Mouse (Mus musculus): ENCODE measurements around the gene Klf13.

Klf13 gene

GRCm38 (mm10) chr7:63905190-63905589, 33.5 kb downstream of the Klf13 start:
- DNase-seq, result peak; percentile 99

GRCm38 (mm10) chr7:63903635-63904380, 34.9 kb downstream of the Klf13 start:
- peak; percentile 94 for DNase-seq

DNA sequence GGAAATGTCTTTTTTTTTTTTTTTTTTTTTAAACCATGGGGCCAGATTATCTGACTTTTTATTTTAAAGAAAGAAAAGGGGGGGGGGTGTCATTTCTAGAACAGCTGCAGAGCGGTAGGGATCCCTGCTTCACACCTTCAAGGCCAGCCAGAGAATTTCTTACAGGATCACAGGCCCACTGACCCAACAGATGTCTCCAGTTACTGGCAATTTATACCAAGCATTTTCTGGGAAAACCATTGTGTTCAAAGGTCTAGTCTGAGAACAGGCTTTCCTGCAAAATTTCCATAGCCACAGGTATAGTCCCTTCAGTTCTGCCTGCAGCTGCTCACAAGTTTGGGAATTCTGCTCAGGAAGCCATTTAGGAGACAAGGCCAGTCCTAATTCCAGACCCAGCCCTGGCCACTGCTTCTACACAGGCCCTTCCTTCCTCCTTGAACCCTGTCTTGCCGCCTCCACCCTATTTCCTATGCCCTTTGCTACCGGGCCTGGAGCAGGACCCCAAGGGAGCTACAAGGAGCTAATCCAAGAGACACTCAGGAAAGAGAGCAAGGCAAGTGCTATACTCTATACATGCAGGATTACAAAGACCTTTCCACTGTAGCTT, 36.0 kb downstream of the Klf13 start:
- DNase-seq, result peak; percentile 97

DNA sequence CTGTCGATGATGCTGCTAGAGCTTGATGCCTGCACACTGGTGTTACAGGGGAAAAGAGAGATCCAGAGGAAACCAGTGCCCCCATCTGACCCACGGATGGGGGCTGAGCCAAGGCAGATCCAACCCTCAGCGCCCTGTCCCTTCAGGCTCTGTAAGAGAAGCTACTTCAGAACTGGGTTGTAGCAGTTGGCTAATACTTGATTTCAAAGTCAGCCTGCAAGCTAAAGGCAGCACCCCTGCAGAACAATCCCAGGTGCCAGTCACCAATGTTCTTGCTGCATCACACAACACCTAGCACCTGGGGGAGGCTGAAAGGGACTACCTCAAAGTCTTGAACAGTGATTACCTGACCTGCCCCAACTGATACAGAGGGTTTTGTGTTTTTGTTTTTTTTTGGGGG, 36.8 kb downstream of the Klf13 start:
- peak; percentile 93 for DNase-seq

DNA sequence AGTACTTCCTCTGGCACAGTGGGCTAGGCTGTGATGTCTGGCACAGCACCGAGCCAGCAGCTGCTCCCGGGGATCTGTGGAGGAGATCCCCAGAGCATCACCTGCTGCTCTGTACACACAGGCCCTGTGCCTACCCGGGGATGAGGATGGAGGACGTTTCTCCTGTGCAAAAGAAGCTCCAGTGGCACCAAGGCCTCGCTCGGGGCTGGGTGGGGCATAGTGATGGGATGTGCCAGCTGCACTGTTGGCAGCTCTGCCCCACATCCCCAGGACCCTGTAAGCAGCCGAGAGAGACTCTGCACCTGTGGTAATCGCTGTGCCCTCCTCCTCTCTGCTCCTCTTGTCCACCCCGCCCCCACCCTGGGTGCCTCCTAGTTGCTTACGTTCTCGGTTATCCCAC, 37.4 kb downstream of the Klf13 start:
- DNase-seq, result peak; percentile 96

DNA sequence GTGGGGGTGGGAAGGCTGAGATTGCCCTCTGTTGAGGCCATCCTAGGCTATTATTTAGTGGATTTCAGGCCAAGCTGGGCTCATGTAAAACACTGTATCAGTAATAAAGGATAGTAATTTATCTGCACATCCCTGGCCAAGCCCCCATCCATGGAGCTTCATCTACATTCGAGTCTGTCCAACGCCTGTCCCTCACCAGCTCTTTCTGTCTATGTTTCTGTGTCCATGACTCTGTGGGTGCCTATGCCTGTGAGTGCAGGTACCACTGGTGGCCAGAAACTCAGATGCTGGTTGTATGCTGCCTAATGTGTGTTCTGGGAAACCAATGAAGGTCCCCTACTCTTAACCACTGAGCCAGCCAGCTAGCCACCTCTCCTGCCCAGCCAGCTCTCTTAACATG, 38.3 kb downstream of the Klf13 start:
- DNase-seq, result peak; percentile 91

- peak; percentile 84 for DNase-seq
Measured at GRCm38 (mm10) chr7:63899925-63900324, 38.8 kb downstream of the Klf13 start.

DNA sequence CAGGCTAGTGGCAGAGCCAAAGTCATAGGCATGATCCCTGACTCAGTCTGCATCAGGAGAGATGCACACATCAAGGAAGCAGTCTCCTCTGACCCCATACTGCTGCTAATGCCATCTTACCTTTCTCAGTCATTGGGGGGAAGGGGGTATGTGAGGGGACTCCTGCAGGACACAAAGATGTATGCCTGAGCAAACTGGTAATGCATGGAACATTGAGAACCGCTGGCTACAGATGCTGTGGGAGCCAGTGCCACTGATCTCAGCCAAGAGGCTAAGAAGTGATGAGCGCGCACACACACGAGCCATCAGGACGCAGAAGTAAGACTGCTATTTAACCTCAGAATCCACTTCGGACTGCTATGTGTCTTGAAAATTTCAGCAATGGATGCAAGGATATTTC, 40.5 kb downstream of the Klf13 start:
- DNase-seq, result peak; percentile 91

DNA sequence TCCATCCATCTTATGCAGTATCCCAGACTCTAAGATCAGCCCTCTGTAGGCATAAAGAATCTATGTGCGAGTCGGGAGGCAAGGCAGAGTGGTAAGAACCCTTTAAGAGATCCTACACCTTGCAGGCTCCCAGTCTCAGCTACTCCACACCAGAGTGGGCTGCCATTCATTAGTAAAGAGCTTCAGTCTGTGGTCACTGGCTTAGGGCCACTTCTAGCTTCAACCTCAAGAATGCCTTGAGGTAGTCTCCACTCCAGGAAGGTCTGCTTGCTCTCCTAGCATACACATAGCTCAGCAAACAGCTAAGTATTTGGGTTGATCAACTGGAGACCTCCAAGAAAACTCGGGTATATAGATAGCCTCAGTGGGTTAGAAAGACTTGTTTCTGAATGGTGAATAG, 41.1 kb downstream of the Klf13 start:
- DNase-seq, result no peak

DNA sequence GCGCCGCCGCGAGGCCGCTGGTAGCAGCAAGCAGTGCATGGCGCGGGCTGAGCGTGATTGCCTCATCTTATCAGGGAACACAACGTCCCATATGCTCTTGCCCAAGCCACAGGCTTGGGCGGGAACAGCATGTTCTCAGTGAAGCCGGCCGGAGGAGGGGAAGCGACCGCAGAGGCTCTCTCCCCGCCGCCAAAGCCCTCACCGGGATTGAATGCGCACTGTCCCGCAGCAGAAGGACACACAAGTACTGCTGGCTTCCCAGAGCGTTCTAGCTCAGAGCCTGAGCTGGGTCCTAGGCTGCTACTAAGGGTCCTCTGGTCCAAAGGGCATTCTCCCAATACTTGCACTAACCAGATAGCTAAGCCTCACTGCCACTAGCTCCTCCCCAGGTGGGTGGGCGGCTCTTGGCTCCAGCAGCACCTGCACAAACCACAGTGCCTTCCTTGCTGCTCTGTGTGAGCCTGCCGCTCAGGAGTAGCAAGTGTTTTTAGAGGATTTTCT, 41.7 kb downstream of the Klf13 start:
- peak; percentile 100 for DNase-seq

- DNase-seq, result peak; percentile 97
Measured at GRCm38 (mm10) chr7:63896276-63896967, 42.3 kb downstream of the Klf13 start.

- peak; percentile 96 for DNase-seq
Measured at GRCm38 (mm10) chr7:63895223-63895622, 43.5 kb downstream of the Klf13 start.

DNA sequence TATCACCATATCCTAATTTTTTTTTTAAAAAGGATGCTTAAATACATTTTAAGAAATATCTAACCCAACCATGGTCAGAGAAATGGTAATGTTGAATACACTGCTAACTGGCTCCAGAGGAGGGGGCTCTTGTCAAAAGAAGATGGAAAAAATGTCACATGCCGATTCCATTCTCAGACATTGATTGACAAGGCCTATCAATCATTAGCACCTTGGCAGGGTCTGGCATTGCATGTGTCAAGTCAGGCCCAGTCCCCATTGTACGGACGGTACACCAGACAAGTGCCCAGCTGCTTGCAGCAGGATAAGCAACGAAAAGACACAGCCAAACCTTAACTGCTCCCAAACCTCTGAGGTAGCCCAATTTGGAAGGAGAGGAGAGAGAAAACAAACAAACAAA, 44.1 kb downstream of the Klf13 start:
- peak; percentile 92 for DNase-seq

GRCm38 (mm10) chr7:63893729-63894128, 45.0 kb downstream of the Klf13 start:
- no peak for DNase-seq

GRCm38 (mm10) chr7:63893201-63893600, 45.5 kb downstream of the Klf13 start:
- no peak for DNase-seq

DNA sequence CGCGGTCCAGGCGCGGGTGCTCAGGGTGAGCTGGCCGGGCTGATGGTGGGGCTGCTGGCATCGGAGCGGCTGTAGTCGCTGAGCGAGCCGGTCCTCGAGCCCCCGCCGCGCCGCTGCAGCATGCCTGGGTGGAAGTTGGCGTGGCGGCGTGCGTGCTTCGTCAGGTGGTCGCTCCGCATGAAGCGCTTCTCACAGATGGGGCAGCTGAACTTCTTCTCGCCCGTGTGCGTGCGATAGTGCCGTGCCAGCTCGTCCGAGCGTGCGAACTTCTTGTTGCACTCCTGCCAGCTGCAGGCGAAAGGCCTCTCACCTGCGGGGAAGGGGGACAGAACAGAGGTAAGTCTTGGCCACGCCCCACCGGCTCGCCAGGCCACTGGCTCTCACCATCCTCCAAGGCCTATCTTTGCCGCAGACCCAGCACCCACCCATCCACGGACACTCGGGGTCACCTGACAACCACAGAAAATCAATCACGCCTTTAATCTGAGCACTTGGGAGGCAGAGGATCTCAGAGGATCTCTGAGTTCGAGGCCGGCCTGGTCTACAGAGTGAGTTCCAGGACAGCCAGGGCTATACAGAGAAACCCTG, 47.1 kb downstream of the Klf13 start:
- peak; percentile 94 for DNase-seq

DNA sequence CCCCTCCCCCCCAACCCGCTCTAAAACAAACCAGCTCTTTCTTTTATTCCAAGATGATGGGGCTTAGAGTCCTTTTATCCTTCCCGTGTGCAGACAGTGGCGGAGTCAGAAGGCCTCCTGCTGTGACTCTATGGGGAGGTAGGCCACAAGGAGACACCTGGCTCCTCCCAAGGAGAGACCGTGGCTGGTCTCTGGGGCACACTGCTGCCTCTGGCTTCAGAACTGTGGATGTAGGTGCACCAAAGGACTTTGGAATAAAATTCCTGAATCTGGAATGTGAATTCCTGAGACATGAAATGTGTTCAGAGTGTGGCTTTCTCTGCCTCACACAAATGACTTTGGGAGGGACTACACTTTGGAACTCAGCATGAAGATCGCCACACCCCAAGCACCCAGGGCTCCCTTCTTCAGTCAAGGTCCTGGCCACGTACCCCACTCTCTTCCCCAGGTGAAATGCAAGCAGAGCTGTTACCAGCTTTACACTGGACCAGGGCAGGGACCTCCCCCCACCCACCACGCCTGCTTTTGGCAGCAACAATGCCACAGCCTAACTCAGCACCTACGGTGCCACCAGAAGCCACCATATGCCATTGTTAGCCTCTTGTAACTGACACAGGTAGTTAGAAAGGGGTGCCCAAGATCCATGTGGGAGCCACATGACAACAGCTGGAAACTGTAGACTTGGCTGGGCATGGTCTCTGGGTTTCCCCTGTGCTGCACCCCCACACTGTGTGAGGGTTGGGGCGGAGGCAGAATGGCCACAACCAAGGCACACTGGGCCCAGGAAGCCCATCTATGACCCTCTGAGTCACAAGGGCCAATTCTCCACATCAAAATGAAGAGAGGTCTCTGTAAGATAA, 49.4 kb downstream of the Klf13 start:
- DNase-seq, result peak; percentile 91

GRCm38 (mm10) chr7:63888674-63889073, 50.0 kb downstream of the Klf13 start:
- peak; percentile 89 for DNase-seq

DNA sequence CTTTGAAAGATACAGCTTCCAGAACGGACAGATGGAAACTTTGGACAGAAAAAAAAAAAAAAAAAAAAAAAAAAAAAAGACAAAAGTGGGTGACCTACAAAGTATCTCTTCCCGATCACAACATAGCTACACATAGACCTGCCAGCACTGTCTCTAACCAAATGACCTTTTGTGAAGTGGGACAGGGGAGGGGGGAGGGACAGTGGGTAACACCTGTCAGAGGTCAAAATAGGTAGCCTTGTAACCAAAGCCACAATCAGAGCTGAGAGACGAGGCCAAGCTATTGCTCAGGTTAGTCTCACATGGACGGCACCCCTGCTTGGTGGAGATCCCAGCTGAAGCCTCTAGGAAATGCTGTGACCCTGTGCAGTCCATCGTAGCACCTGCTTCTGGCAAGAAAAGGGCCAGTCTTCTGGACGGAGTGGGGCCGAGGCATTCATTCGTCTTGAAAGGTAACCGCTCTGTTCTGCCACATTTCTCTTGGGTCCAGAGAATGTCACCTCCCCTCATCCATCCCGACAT, 51.1 kb downstream of the Klf13 start:
- DNase-seq, result peak; percentile 91

- DNase-seq, result peak; percentile 99
Measured at GRCm38 (mm10) chr7:63887034-63887551, 51.6 kb downstream of the Klf13 start.

DNA sequence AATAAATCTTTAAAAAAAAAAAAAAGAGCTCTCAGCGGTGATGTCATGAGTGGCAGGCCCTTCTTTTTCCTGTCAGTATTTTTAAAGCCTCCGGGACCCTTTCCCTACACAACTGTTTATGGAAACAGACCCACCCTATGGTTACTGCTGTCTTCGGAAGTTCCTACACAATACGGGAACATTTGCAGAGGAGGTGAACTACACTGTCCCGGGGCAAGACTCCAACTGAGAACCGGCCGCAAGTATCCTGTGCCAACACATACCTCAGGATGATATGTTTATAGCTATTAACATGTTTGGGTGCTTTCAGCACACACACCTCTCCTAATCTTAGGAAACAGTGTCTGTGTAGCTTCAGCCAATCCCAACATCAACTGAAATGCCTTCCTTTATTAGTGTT, 53.7 kb downstream of the Klf13 start:
- DNase-seq, result peak; percentile 93

GRCm38 (mm10) chr7:63882739-63883138, 56.0 kb downstream of the Klf13 start:
- DNase-seq, result no peak

All from heart, adult 11 months (tissue).